In the genomic region with DNA sequence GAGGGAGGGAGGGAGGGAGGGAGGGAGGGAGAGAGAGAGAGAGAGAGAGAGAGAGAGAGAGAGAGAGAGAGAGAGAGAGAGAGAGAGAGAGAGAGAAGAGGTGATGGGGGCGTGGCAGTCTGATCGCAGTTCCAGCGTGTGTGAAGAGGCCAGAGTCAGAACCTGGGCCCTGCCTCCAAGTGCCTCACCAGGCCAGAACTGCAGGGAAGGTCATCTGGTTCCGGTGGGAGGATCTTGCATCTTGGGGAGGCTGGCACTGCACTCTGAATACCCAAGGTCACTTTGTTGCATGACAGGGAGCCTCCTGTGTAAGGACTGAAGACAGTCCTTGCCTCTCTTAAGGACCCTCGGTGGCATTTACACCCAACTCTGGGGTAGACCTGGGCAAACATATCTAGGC, we compare ENCODE assay signal across 7 mouse cellular contexts. TPM values are rescaled to one million over a fixed set of nuclear protein-coding genes. Genes with fewer than 3 reads are reported as not detected.
DNase-seq lines count a peak whose midpoint lies in the region; ATAC-seq and TF ChIP-seq lines count a peak whose summit lies in the region.

No protein-coding gene starts in this region.

- no peaks in the 10 kb centered on the region for H3K9me3 ChIP-seq in kidney, embryonic 16.5 days (ENCODE audit: low read length)
- no peaks in the 10 kb centered on the region for H3K9me3 ChIP-seq in embryonic facial prominence, embryonic 13.5 days
- no peaks in the 10 kb centered on the region for H3K9me3 ChIP-seq in hindbrain, postnatal 0 days (ENCODE audit: low read length)

- H3K36me3 ChIP-seq in kidney, embryonic 16.5 days (ENCODE audit: insufficient read depth, low read length), result no peaks in the 10 kb centered on the region
- no peaks in the 10 kb centered on the region for H3K36me3 ChIP-seq in embryonic facial prominence, embryonic 13.5 days
- no peaks in the 10 kb centered on the region for H3K36me3 ChIP-seq in hindbrain, postnatal 0 days (ENCODE audit: insufficient read depth, low read length)
- no peaks in the 10 kb centered on the region for H3K36me3 ChIP-seq in small intestine, adult 2 months (ENCODE audit: control insufficient read depth, insufficient read depth, low read length)

- no peak overlapping the region for H3K27ac ChIP-seq in kidney, embryonic 16.5 days (ENCODE audit: low read length)
- H3K27ac ChIP-seq in embryonic facial prominence, embryonic 13.5 days, result no peak overlapping the region
- no peak overlapping the region for H3K27ac ChIP-seq in hindbrain, postnatal 0 days
- H3K27ac ChIP-seq in small intestine, adult 2 months (ENCODE audit: insufficient read depth, low read depth, low read length), result no peak overlapping the region

- H3K4me2 ChIP-seq in kidney, embryonic 16.5 days (replicated peaks; ENCODE audit: low read depth, low read length), result peak overlapping the region; percentile 98
- H3K4me2 ChIP-seq in embryonic facial prominence, embryonic 13.5 days, result peak overlapping the region; percentile 98
- H3K4me2 ChIP-seq in hindbrain, postnatal 0 days (ENCODE audit: low read depth, low read length), result peak overlapping the region; percentile 86

- no peak for ATAC-seq in kidney, embryonic 16.5 days (ENCODE audit: low FRiP score, low TSS enrichment)
- ATAC-seq in embryonic facial prominence, embryonic 13.5 days (ENCODE audit: insufficient number of reproducible peaks, insufficient read depth, low FRiP score, low TSS enrichment, low read depth), result no peak
- ATAC-seq in hindbrain, postnatal 0 days, result peak; percentile 52; the same call in 1 of the 2 replicates

- WGBS in kidney, embryonic 16.5 days, result 13% methylated on average over 5 of the region's 5 CpGs
- WGBS in embryonic facial prominence, embryonic 13.5 days, result 15% methylated on average over 5 of the region's 5 CpGs
- WGBS in hindbrain, postnatal 0 days, result 17% methylated on average over 5 of the region's 5 CpGs
- 10% methylated on average over 5 of the region's 5 CpGs for WGBS in small intestine, adult 2 months

- no peaks in the 10 kb centered on the region for H3K4me1 ChIP-seq in kidney, embryonic 16.5 days (ENCODE audit: insufficient read depth, low read length)
- peaks cover 4% of the 10 kb centered on the region for H3K4me1 ChIP-seq in embryonic facial prominence, embryonic 13.5 days
- H3K4me1 ChIP-seq in hindbrain, postnatal 0 days (ENCODE audit: insufficient read depth, low read length), result peaks cover 3% of the 10 kb centered on the region; the same call in 1 of the 2 replicates
- H3K4me1 ChIP-seq in small intestine, adult 2 months (ENCODE audit: control insufficient read depth, insufficient read depth, insufficient read length, low read length), result peaks cover 2% of the 10 kb centered on the region; the same call in 1 of the 2 replicates

- H3K4me3 ChIP-seq in kidney, embryonic 16.5 days (ENCODE audit: low read length), result peak overlapping the region; percentile 62; the same call in 1 of the 2 replicates
- H3K4me3 ChIP-seq in embryonic facial prominence, embryonic 13.5 days, result no peak overlapping the region; the same call in 1 of the 2 replicates
- H3K4me3 ChIP-seq in hindbrain, postnatal 0 days (ENCODE audit: low read length), result peak overlapping the region; percentile 44
- H3K4me3 ChIP-seq in small intestine, adult 2 months (ENCODE audit: low read depth, low read length), result peak overlapping the region; percentile 81; the same call in 1 of the 2 replicates

- TF ChIP-seq POLR2A in small intestine, adult 2 months (IDR thresholded peaks at IDR 0.05; ENCODE audit: low read depth, low read length), result no peak

- no peak overlapping the region for H3K9ac ChIP-seq in kidney, embryonic 16.5 days (replicated peaks; ENCODE audit: low read length)
- H3K9ac ChIP-seq in embryonic facial prominence, embryonic 13.5 days, result no peak overlapping the region
- H3K9ac ChIP-seq in hindbrain, postnatal 0 days (replicated peaks; ENCODE audit: low read length), result no peak overlapping the region

- H3K27me3 ChIP-seq in kidney, embryonic 16.5 days (ENCODE audit: insufficient read depth, low read length), result peaks cover 41% of the 10 kb centered on the region
- peaks cover 61% of the 10 kb centered on the region for H3K27me3 ChIP-seq in embryonic facial prominence, embryonic 13.5 days
- no peaks in the 10 kb centered on the region for H3K27me3 ChIP-seq in hindbrain, postnatal 0 days (ENCODE audit: insufficient read depth, low read length)
- H3K27me3 ChIP-seq in small intestine, adult 2 months (ENCODE audit: control insufficient read depth, insufficient read depth, low read length), result no peaks in the 10 kb centered on the region; the same call in 1 of the 2 replicates

- no peak for DNase-seq in kidney, adult 18-20 months
- no peak for DNase-seq in hindbrain, postnatal 0 days (ENCODE audit: low spot score)
- DNase-seq in right cerebral cortex, postnatal 36 days (ENCODE audit: low spot score in 2 of 2), result no peak
- no peak for DNase-seq in thymus, postnatal 14 days

- no peak for TF ChIP-seq CTCF in hindbrain, postnatal 0 days (IDR thresholded peaks at IDR 0.05; ENCODE audit: low read depth)
- TF ChIP-seq CTCF in small intestine, adult 2 months (IDR thresholded peaks at IDR 0.05; ENCODE audit: extremely low read depth, insufficient read length, insufficient replicate concordance, low read depth, low read length), result no peak

RNA-seq across cellular contexts. Expression of a gene that starts 0.2 kb away (rescaled TPM):
- polyA plus RNA-seq in kidney, embryonic 16.5 days (2015; fragmentation: Nextera tagmentation; extraction: Ambion mirVana), result 2.4 and 2.7 TPM in 2 replicates
- 3.0 and 3.9 TPM in 2 replicates for polyA plus RNA-seq in embryonic facial prominence, embryonic 13.5 days (2015; fragmentation: Nextera tagmentation; extraction: Ambion mirVana)
- total RNA-seq in hindbrain, postnatal 0 days (2014; rRNA removed), result 38.1 and 49.5 TPM in 2 replicates
- 45.7 and 48.9 TPM in 2 replicates for polyA plus RNA-seq in hindbrain, postnatal 0 days (2015; fragmentation: Nextera tagmentation; extraction: Ambion mirVana)
- 0.63 and 1.2 TPM in 2 replicates for polyA plus RNA-seq in small intestine, adult 2 months (2012; rRNA removed)
